Mouse (Mus musculus) forelimb bud, embryonic 11.5 days (tissue): ENCODE data around the gene Dusp27.

ENCODE experiments used
- DNase-seq: peaks from one replicate; pipeline ENCODE4 v3.0.0-alpha.2; 2012; ENCODE audit warnings: low read depth, low spot score

Dusp27 gene

DNA sequence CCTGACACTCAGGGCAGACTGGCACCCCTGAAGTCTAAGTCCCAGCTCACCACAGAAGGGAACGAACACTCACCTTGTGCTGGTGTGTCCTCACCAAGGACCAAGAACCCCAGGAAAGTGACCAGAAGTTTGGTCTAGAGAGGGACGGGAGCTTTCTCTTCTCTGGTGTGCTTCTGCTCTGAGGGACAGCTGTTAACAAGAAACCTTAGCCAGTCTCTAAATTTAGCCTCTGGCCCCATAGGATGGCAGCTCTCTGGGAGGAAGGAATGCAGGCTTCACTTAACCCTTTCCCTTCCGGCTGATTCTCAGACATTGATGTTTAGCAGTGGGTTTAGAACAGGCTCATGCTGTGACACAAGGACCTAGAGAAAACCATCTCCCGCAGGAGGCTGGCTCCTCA lies at the start of gene Dusp27:
Dusp27 (minus strand) TSS at position 204 of the 400 bp plus-strand sequence.
- DNase-seq: peak; percentile 61

DNA sequence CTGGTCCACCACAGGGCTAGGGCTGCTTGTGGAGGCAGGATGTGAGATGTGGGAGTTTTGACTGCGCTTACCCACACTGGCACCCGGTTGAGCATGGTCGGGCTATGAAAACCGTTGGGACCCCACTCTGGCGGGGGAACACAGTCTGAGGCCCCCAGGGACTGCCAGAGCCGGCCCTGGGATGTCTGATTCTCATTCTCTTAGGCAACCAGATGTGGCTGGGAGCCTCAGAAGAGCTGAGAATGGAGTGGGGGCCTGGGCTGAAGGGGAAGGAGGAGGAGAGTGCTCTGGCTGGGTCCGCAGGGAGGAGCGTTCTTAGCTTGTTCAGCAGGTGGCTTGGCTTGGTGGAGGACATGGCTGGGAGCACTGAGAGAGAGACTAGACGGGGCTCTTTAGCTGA lies 45.9 kb upstream of the Dusp27 start:
- no peak for DNase-seq

DNA sequence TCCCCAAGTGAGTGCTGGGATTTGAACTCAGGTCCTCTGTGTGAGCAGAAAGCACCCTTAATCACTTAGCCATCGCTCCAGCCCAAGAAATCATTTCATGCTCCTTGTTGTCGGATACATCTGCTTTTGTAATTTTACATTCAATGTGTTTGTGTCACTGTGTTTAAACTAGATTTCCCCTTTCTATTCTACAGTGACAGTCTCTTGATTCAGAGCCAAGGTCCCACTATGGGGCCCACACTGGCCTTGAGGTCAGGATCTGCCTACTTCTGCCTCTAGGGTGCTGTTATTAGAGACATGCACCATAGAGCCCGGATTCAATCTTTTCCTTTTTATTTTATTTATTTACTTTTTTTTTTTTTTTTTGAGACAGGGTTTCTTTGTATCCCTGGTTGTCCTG lies 45.3 kb upstream of the Dusp27 start:
- no peak for DNase-seq

DNA sequence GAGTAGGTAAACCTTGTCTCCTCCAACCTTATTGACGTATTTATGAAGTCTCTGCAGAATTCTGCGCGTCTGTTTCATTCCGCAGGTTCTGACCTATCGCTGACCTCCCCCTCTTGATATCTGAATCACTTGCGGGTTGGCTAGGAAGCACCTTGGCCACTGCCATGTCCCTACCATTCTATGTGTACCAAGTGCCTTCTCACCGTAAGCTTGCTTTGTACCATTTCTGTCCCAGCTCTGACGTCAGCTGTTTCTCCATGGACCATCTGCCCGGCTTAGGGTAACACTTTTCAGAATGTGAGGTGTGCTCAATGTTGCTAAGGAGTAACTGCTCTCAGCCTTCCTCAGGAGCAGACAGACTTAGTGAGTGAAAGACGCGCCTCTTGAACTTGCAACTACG lies 43.1 kb upstream of the Dusp27 start:
- DNase-seq: no peak

DNA sequence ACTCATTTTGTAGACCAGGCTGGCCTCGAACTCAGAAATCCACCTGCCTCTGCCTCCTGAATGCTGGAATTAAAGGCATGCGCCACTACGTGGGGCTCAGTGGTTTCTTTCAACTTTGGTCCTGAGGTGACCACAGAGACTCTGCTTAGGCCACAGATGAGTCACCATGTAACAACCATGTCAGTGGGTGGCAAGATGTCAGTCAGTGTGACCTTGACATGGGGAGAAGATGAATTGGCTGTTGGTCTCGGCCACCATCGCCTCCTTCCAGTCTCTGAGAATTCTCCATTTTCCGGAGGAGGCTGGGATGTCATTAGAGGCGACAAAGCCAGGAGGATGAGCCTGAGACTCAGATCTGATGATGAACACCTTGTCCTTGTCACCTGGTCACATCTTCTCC lies 42.0 kb upstream of the Dusp27 start:
- no peak for DNase-seq

DNA sequence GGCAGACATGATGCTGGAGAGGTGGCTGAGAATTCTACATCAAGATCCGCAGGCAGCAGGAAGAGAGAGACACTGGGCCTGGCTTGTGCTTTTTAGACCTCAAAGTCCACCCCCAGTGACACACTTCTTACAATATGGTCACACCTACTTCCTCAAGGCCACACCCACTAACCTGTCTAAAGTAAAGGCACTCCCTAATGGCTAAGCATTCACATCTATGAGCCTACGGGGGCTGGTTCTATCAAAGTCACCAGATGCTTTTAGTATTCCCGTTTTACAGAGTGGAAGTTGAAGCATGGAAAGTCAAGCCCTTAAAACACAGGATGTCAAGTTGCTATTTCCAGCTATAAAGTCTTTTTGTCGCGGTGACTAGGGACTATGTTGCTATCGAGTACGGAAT lies 40.3 kb upstream of the Dusp27 start:
- DNase-seq: no peak

DNA sequence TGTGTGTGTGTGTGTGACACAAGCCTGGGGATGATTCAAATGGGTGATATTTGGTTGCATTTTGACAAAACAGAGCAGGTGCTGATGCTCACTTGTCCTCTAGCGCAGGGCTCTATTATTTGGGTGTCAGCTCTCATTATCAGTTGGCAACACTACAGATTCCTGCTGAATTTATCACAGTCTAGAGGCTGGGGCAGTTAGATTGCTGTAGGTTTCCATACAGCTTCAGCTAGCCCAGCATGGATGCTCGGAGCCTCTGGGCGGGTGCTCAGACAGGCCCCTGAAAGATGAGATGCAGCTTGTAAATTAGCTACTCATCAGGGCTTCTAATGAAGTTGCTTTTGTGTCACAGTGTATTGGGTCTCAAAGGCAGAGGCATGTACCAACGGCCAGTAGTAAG lies 39.7 kb upstream of the Dusp27 start:
- no peak for DNase-seq

DNA sequence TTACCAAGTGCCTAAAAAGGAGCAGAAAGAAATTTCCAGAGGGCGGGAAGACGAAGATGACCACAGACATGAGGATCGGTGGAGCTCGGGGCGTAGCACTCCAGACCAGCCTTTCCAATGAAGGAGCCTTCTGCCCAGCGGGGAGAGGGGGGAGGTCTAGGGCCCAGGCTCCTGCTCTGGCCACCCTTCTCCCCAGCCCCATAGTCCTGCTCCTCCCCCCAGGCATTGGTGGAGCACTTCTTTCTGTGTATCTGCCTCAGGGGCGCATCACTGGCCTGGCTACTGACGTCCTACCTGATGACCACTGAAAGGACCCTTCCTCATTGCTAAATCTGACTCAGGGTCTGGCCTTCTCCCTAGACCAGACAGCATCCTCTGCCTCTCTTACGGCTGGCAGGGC lies 37.4 kb upstream of the Dusp27 start:
- no peak for DNase-seq

DNA sequence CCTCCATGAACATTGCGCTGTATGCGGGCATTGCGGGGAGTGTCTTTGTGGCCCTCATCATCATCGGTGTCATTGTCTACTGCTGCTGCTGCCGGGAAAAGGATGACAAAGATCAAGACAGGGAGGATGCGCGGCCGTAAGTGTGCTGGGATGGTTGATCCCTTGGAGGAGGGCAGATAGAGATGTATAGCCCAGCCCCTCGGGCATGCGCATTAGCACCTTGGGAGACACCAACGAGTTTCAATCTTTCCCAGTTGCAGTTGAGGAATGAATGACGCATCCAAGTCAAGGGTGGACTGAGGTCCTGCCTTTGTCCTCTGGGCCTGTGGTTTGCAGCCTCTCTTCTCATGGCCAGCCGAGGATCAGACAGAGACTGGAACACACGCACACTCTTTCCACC lies 36.9 kb upstream of the Dusp27 start:
- DNase-seq: no peak

DNA sequence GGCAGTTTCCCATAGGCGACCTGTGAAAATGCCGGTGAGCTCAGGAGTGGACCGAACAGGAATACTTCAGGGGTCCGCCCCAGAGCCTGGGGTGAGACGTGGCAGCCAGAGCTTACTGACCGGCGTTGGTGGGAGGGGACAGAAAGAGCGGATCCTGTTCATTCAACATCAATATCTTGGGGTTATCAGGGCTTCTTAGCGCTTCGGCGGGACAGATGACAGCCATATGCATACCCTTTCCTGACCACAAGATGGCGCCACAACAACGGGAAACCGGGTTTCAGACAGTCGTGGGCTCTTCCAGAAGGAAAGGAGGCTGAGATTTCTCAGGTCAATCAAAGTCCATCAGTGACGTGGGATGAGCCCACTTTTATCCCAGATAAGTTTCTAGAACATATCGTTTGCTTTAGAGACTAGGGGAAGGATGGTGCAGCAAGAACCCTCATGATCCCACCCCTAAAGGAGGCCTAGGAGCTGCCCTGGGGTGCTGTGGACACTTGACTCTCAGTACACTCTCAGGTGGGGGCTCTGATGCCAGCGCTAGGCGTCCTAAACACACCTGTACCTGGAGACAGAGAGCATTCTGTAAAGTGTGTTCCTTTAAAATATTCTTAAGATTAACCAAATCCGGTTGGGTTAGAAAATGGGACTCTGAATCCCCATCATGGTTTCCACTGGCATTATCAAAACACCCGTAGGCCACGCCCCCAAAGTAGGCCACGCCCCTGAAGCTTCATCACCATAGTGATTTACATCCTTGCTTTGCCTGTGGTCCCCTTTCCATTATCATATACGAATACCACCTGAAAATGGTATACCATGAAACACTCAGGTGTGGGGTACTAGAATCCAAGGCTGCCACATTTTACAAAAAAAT lies 33.1 kb upstream of the Dusp27 start:
- DNase-seq: peak; percentile 77

DNA sequence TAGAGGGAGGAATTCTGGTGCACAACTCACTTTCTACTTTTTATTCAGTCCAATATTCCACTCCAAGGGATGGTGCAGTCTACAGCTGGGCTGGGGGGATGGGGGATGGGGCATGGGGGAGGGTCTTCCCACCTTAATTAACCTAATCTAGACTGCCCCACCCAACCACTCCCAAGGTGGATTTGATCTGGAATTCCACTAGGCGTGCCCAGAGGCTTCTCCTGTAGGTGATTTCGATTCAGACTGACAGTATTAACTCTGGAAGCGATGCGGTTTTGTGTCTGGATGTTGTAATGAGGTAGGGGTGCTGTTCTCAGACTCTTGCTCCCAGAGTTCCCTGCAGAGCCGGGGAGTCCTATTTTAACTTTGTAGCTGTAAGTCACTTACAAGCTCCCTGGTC lies 32.4 kb upstream of the Dusp27 start:
- no peak for DNase-seq

DNA sequence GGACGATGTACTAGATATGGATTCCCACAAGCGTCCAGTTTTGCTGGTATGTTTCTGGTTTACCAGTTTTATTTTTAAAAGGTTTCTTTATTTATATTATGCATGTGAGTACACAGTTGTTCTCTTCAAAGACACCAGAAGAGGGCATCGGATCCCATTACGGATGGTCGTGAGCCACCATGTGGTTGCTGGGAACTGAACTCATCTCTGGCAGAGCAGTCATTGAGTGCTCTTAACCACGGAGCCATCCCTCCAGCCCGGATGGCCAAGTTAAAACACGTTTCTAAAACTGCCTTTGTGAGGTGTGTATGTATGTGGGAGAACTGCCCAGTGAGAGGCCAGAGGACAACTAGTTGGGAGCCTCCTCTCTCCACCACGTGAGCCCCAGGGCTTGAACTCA lies 30.9 kb upstream of the Dusp27 start:
- no peak for DNase-seq

DNA sequence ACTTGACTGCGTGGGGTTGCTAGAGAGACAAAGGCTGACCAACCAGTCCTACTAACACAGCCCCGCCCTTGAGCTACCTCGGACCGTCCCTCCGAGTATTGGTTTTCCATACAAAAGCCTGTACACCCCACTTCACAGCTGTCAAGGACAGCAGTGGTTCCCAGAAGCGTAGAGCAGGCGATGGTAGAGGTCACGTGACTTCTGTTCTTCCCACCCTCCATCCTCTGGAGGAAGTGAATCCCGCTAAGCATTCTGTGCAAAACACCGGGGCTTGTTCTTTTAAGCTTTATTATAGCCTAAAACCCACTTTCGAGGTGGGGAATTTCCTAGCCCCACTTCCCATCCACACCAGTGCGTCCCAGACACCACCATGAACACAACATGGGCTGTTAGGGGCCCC lies 30.0 kb upstream of the Dusp27 start:
- DNase-seq: no peak

DNA sequence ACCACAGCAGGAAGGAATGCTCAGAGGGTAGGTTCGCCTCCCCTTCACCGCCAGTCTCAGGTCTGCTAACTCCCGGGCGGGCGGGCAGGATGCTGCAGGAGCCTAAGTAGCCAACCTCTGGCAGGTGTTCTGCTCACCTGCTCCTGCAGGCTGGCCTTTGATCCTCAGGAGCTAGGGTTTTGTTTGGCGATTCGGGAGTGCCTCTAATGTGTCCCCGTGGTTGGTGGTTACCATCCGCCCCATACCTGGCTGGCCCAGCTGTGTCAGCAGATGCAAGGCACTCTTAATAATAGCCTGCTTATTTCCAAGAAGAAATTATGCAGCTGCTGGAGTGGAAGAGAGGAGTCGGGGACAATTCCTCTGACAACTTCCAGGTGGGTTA lies 27.4 kb upstream of the Dusp27 start:
- DNase-seq: no peak

DNA sequence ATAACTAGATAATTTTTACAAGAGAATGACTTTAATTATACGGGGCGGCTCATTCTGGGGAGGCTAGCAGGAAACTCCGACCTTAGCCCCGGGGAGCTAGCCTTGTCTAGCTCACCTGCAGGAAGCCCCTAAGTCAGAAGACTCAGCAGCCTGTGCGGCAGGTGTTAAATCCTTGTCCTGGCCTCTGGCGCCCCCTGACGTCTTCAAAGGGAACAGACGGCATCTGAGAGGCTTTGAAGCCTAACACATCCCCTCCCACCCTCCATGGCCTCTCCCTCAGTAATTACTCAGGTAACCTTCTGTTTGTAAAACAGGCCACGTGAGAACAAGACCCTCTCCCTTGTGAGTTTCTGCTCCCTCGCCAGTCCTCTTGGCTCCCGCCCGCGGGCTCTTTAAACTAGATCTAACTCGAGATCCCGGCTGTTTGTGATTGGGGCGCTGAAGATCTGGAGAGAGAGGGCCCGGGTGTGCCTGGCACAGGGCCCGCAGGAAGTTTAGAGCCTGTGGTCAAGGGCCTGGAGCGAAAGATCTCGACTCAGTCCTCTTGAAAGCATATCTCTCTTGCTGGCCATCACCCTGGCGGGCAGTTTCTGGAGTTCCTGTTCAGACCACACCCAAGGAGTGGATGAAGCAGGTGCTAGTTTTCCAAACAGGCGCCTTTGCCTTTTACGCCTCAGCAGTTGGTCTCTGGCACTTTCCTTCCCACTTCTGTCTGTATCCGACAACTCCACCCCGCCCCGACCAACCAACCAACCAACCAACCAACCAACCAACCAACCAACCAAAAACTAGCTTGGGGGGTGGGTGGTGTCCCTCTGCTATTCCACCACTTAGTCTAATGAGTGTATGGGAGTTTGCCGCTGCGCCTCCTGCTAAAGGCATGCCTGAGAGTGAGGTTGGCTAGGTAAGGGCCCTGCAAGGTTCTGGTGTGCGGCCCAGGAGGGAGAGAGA lies 26.7 kb upstream of the Dusp27 start:
- DNase-seq: peak; percentile 80

DNA sequence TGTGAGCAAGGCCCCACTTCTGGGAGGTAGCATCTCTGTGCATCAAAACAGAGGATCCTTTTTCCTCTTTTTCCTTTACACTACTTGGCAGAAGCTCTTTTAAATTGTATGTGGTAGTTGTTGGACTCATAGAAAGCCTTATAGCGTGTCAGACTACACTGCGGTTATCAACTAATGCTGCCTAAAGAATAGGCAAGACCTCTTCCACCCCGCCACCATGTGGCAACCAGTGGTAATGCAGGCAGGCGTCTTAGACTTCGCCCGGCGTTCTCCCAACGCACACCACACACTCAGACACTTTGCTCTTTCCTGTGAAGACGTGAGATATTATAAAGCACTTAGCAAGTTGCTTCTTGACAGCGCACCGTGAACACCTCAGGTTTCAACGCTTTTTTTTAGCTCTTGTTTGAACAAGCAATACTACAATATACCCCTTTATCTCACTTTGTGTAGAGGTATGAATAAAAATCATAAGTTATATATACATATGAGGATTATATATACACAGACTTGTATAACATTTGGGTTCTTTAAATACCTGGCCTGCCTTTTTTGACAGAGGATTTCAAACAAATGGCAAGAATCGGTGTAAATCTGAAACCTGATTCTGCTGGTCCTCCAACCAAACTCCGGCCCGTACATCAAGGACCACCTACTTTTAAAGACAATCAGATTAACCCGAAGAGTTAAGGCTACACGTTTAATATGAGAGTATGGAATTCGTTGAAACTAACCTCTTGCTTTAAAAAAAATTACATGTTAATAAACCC lies 25.8 kb upstream of the Dusp27 start:
- DNase-seq: peak; percentile 87

DNA sequence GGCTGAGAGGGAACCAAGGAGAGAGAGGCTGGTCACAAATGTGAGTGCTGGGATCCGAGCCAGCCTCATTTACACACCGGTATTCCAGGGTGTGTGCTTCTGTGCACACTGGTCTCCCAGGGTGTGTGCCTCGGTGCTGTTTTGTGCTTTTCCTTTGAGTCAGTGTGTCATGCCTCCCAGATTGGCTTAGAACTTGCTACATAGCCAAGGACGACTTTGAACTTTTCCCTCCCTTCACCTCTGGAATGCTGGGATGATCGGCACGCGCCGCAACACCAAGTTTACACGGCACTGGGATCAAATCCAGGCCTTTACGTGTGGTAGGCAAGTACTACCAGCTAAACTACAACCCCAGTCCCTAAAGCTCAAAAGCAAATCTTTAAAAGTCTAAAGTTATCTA lies 24.3 kb upstream of the Dusp27 start:
- no peak for DNase-seq

DNA sequence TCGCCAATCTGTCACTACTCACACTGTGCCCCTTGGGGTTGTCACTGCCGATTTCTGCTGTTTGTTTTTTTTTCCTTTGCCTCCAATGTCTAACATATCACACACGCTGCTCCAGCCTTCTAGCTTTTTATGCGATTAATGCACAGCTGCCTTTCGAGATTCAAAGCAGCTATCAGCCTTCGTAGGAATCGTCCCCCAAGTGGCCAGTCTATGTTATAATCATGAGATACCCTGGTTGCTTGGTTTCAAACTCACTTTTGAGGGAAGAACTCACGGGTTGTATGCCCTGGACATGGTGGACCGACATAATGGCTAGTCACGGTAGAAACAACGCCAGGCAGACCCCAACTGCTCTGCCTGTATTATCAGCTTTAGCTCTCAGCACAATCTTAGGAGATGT lies 23.6 kb upstream of the Dusp27 start:
- DNase-seq: no peak

DNA sequence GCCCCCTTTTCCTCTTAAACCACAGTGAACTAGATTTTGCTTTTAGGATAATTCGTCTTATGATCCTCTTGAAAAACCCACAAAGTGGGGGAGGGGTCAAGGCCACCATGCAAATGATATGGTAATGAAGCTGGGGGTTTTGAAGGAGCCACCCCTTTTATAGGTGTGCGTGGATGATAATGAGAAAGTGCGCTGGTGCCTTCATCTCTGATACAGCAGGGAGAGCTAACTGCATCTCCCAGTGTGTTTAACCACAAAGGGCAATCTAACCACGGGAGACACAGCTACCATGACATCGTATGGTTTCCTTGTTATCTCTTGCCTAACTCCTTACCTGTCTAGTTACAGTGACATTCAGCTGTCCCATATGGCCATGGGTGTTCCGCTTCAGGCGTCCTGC lies 22.3 kb upstream of the Dusp27 start:
- DNase-seq: no peak

DNA sequence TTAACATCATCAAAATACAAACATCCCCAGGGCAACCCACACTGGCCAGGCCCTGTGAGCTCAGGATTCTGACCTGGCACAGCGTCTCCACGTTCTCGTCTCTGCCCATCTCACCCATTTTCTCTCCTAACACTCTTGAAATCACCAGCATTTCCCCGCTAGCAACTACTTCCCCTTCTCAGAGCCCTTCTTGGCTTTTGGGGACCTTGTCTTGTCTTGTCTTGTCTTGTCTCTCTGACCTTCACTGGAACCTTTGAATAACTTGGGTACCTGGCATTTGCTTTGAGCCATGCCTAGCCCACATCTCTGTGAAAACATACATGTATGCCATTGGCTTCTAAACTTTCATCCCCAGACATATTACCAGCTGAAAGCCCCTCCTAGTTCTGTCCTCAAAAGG lies 21.7 kb upstream of the Dusp27 start:
- DNase-seq: no peak

DNA sequence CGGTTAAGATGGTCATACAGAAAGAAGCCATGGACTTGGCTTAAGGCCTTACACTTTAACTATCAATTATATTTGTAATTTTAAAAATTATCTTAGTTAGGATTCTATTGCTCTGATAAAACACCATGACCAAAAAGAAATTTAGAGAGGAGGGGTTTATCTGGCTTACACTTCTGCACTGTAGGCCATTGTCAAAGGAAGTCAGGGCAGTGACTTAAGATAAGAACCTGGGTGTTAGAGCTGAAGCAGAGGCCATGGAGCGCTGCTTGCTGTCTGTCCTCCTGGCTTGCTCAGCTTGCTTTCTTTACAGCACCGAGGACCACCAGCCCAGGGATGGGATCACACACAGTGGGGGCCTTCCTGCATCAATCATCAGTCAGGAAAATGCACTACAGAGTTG lies 19.9 kb upstream of the Dusp27 start:
- DNase-seq: no peak

DNA sequence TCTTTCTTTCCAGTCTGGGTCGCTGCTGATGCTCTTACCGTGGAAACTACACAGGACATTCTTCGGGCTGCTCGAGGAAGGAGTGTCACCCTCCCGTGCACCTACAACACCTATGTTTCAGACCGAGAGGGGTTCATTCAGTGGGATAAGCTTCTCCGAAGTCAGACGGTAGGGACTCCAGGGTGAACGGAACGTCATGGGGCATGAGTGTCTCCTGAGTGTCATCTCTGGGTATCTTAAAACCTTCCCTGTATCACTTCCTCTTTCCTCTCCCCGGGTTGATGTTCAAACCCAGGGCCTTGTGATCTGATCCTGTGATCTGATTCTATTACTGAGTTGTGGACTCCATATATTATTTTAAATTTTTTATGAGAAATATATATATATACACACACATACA lies 18.9 kb upstream of the Dusp27 start:
- DNase-seq: no peak
